8 mouse cellular contexts compared by ENCODE assay signal in the genomic region with DNA sequence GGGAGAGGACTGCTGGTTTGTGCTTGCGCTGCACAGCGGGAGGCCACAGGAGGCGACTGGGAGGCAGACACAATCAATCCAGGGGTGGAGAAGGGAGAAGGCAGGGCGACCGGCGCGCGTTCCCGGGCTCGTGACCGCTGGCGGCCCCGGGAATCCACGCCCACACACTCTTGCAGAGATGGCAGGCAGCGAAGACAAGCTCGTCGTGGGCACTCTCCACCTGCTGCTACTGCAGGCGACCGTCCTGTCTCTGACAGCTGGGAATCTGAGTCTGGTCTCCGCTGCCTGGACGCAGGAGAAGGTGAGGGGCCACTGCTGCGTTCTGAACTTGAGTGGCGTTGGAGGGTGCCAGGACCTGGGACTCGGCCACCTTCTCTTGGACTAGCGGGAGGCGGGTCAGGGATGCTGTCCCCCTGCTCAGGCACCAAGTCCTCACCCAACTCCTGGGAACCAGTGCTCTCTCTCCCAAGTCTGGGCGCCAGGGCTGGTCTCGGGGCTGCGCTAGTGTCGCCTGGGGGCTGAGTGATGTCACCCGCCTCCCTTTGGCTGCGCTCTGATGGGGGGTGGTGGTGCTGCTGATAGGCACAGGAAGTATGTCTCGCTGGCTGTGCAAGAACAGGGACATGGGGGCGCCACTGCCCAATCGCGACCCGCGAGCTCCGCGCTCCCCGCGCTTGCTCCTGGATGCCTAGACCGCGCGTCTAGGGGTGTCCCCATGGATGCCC. TPM values are rescaled to one million over a fixed set of nuclear protein-coding genes. Genes with fewer than 3 reads are reported as not detected.
DNase-seq lines count a peak whose midpoint lies in the region; ATAC-seq and TF ChIP-seq lines count a peak whose summit lies in the region.

No protein-coding gene starts in this region.

- H3K9me3 ChIP-seq in hindbrain, postnatal 0 days (ENCODE audit: low read length), result no peaks in the 10 kb centered on the region

- TF ChIP-seq CTCF in hindbrain, postnatal 0 days (IDR thresholded peaks at IDR 0.05; ENCODE audit: low read depth), result peak; percentile 43

- peak; percentile 64 for DNase-seq in WW6 (ENCODE audit: low read depth, low spot score)
- peak; percentile 11 to 14 for DNase-seq in cerebellum, postnatal 36 days
- DNase-seq in gastrocnemius, adult 8-10 months (ENCODE audit: low spot score in 2 of 2), result peak; percentile 16 to 35
- DNase-seq in hindbrain, postnatal 0 days (ENCODE audit: low spot score), result peak; percentile 76
- DNase-seq in left cerebral cortex, adult 9 months (ENCODE audit: low spot score in 2 of 2), result peak; percentile 42 to 58
- DNase-seq in right cerebral cortex, adult 18-20 months, result peak; percentile 77
- peak; percentile 37 to 58 for DNase-seq in urinary bladder, postnatal 36 days (ENCODE audit: low spot score in 2 of 2)

- ATAC-seq in hindbrain, postnatal 0 days, result peak; percentile 96
- peak; percentile 85 for ATAC-seq in megakaryocyte, adult 5-6 weeks (ENCODE audit: poor library complexity, severe bottlenecking)

- H3K27me3 ChIP-seq in hindbrain, postnatal 0 days (ENCODE audit: insufficient read depth, low read length), result no peaks in the 10 kb centered on the region; the same call in 1 of the 2 replicates

- H3K4me3 ChIP-seq in hindbrain, postnatal 0 days (ENCODE audit: low read length), result peak overlapping the region; percentile 70

- peak overlapping the region; percentile 95 for H3K4me2 ChIP-seq in hindbrain, postnatal 0 days (ENCODE audit: low read depth, low read length)

- under 1% methylated on average over 44 of the region's 45 CpGs for WGBS in hindbrain, postnatal 0 days

- peak overlapping the region; percentile 67 for H3K9ac ChIP-seq in hindbrain, postnatal 0 days (replicated peaks; ENCODE audit: low read length)

- H3K27ac ChIP-seq in hindbrain, postnatal 0 days, result peak overlapping the region; percentile 83

- H3K36me3 ChIP-seq in hindbrain, postnatal 0 days (ENCODE audit: insufficient read depth, low read length), result no peaks in the 10 kb centered on the region

- no peaks in the 10 kb centered on the region for H3K4me1 ChIP-seq in hindbrain, postnatal 0 days (ENCODE audit: insufficient read depth, low read length)

RNA-seq across cellular contexts. Expression of gene Qpct, which starts 0.5 kb away (rescaled TPM):
- 1 to 10 TPM; 1.1 to 2.8 (median 1.7) TPM for total RNA-seq in gastrocnemius, adult 8-10 months (2022)
- total RNA-seq in hindbrain, postnatal 0 days (2014; rRNA removed), result 30.8 and 32.2 TPM in 2 replicates
- 37.1 and 37.3 TPM in 2 replicates for polyA plus RNA-seq in hindbrain, postnatal 0 days (2015; fragmentation: Nextera tagmentation; extraction: Ambion mirVana)
- 21.0 and 23.9 TPM in 2 replicates for total RNA-seq in megakaryocyte, adult 5-6 weeks (2015)
- 20.0 and 21.0 TPM in 2 replicates for total RNA-seq in megakaryocyte, adult 5-6 weeks (2017)

RNA-seq across cellular contexts. Expression of gene Prkd3, which starts 31.6 kb away (rescaled TPM):
- total RNA-seq in gastrocnemius, adult 8-10 months (2022), result 10 to 100 TPM in 1 of 4 experiments, 1 to 10 TPM in 3; 7.8 to 11.2 (median 9.0) TPM
- total RNA-seq in hindbrain, postnatal 0 days (2014; rRNA removed), result 24.4 and 27.6 TPM in 2 replicates
- 9.3 and 10.8 TPM in 2 replicates for polyA plus RNA-seq in hindbrain, postnatal 0 days (2015; fragmentation: Nextera tagmentation; extraction: Ambion mirVana)
- total RNA-seq in megakaryocyte, adult 5-6 weeks (2015), result 75.6 and 77.9 TPM in 2 replicates
- 79.1 and 83.0 TPM in 2 replicates for total RNA-seq in megakaryocyte, adult 5-6 weeks (2017)

Comparison
In these comparisons a context has a peak if more than half of its experiments do, and no peak if none do; other contexts are left out.
1. Peak in every context shown above with its lines: DNase-seq, ATAC-seq, H3K4me3 ChIP-seq and H3K27ac ChIP-seq.
2. DNase-seq: peak in every context shown above with its lines; median percentile 77 in right cerebral cortex, adult 18-20 months; 76 in hindbrain, postnatal 0 days; 64 in WW6; 50 in left cerebral cortex, adult 9 months; 48 in urinary bladder, postnatal 36 days; 26 in gastrocnemius, adult 8-10 months; 12 in cerebellum, postnatal 36 days.